ENCODE assay signal across 23 mouse cellular contexts in genomic region chr16:10491716-10492115, GRCm38 (mm10). TPM values are rescaled to one million over a fixed set of nuclear protein-coding genes. Genes with fewer than 3 reads are reported as not detected.
"Had no signal": no experiment of that assay in that cellular context is flagged by ENCODE, and none has a peak within 500 bp of the region (broad histone marks: within the 10 kb centered on the region; RNA-seq: fewer than 3 reads in every experiment).

No protein-coding gene starts in this region.

- H3K4me3 ChIP-seq: gastrocnemius, adult 2 months; heart, adult 2 months; heart, embryonic 13.5 days; heart, embryonic 15.5 days; hindbrain, embryonic 10.5 days; hindbrain, embryonic 12.5 days; intestine, embryonic 15.5 days; limb, embryonic 13.5 days; limb, embryonic 15.5 days had no signal

- H3K36me3 ChIP-seq: heart, embryonic 13.5 days; heart, embryonic 15.5 days; hindbrain, embryonic 10.5 days; hindbrain, embryonic 12.5 days; intestine, embryonic 15.5 days; limb, embryonic 13.5 days; limb, embryonic 15.5 days had no signal

- DNase-seq: gastrocnemius, adult 2 months; gastrocnemius, postnatal 10 days; gastrocnemius, postnatal 36 days; heart, adult 11 months; heart, adult 2 months; heart, postnatal 14 days; heart, postnatal 4 days; kidney, adult 18-20 months; kidney, adult 8-10 months; kidney, postnatal 10 days; kidney, postnatal 4 days; layer of hippocampus, adult 9-11 months; layer of hippocampus, postnatal 36 days; left cerebral cortex, postnatal 4 days had no signal

- H3K27ac ChIP-seq: gastrocnemius, adult 2 months; heart, adult 2 months; heart, embryonic 13.5 days; heart, embryonic 15.5 days; hindbrain, embryonic 10.5 days; hindbrain, embryonic 12.5 days; hindbrain, embryonic 14.5 days; intestine, embryonic 15.5 days; limb, embryonic 13.5 days; limb, embryonic 15.5 days had no signal

- H3K4me1 ChIP-seq: intestine, embryonic 15.5 days had no signal

RNA-seq across cellular contexts. Expression of gene Ciita, which starts 11.9 kb away (rescaled TPM):
- total RNA-seq: left cerebral cortex, postnatal 10 days had no signal
